Mouse (Mus musculus) midbrain, embryonic 14.5 days (tissue): ENCODE measurements at regions not wholly inside any gene's neighbourhood (a gene's known extent, or its start where the extent isn't known, plus 50 kb on each side); places are given as distances from the start of the nearest gene placed in this dataset.

Experiments
- ATAC-seq: fragments of 200-750 bp; cut with Nextera tagmentation; 2 replicates; pipeline ENCODE4 v1.8.0; 2017; ENCODE audit warnings: moderate number of reproducible peaks, moderate library complexity; ENCODE audit not compliant: low FRiP score, low TSS enrichment
- DNase-seq: peaks from one replicate; pipeline ENCODE4 v3.0.0-alpha.2; 2015
- H3K27ac ChIP-seq: fragments of 300-500 bp; sonication (generic); replicated peaks from 2 replicates; pipeline ENCODE4 v1.5.1; 2014; ENCODE audit warnings: mild to moderate bottlenecking, low read depth, low read length, moderate library complexity
- H3K27me3 ChIP-seq: fragments of 300-500 bp; sonication (generic); 2 replicates; pipeline ENCODE4 v1.6.1; 2014; ENCODE audit warnings: low read length, control low read depth, mixed read lengths; ENCODE audit not compliant: control insufficient read depth, insufficient read depth
- H3K36me3 ChIP-seq: fragments of 300-500 bp; sonication (generic); 2 replicates; pipeline ENCODE4 v1.6.1; 2014; ENCODE audit warnings: low read length, control low read depth; ENCODE audit not compliant: control insufficient read depth, insufficient read depth
- H3K4me1 ChIP-seq: fragments of 300-500 bp; sonication (generic); 2 replicates; pipeline ENCODE4 v1.6.1; 2014; ENCODE audit warnings: mild to moderate bottlenecking, antibody characterized with exemption, low read length, control low read depth; ENCODE audit not compliant: control insufficient read depth, insufficient read depth
- H3K4me2 ChIP-seq: fragments of 300-500 bp; sonication (generic); 2 replicates; pipeline ENCODE4 v1.6.1; 2014; ENCODE audit warnings: mild to moderate bottlenecking, low read length, moderate library complexity
- H3K4me3 ChIP-seq: fragments of 300-500 bp; sonication (generic); replicated peaks from 2 replicates; pipeline ENCODE4 v1.5.1; 2014; ENCODE audit warnings: low read depth, low read length
- H3K9ac ChIP-seq: fragments of 300-500 bp; sonication (generic); replicated peaks from 2 replicates; pipeline ENCODE4 v1.6.1; 2014; ENCODE audit warnings: mild to moderate bottlenecking, low read length, moderate library complexity
- H3K9me3 ChIP-seq: fragments of 300-500 bp; sonication (generic); 2 replicates; pipeline ENCODE4 v1.6.1; 2016; ENCODE audit warnings: low read length, control low read depth, mixed read lengths; ENCODE audit not compliant: control insufficient read depth
- WGBS: fragments of 180-500 bp; shearing (Covaris S2); extraction: QIAGEN DNeasy Blood & Tissue Kit; methylation state at CpG from one replicate; pipeline ENCODE4 v1.1.7; 2014; 5-methylcytosine and 5-hydroxymethylcytosine counted together

- Histone ChIP-seq H3K4me1 (no peaks in the 10 kb centered on the region), H3K4me3 (no peak overlapping the region), H3K27me3 (no peaks in the 10 kb centered on the region), H3K4me2 (no peak overlapping the region), H3K27ac (no peak overlapping the region), H3K36me3 (no peaks in the 10 kb centered on the region), H3K9ac (no peak overlapping the region), H3K9me3 (no peaks in the 10 kb centered on the region)
- DNase-seq: no peak
- ATAC-seq: no peak
- WGBS: 76% methylated on average over 5 of the region's 5 CpGs
These were observed 211.7 kb downstream of the Rfpl4b start for GRCm38 (mm10) chr10:38609606-38610510.

GRCm38 (mm10) chr10:38586061-38586460 lies 235.5 kb downstream of the Rfpl4b start:
- H3K4me2 ChIP-seq: no peak overlapping the region
- no peak overlapping the region for H3K9ac ChIP-seq
- DNase-seq: no peak
- H3K4me1 ChIP-seq: no peaks in the 10 kb centered on the region
- H3K27ac ChIP-seq: no peak overlapping the region
- ATAC-seq: no peak
- H3K36me3 ChIP-seq: no peaks in the 10 kb centered on the region
- WGBS: 88% methylated on average over 2 of the region's 2 CpGs
- no peaks in the 10 kb centered on the region for H3K27me3 ChIP-seq
- H3K4me3 ChIP-seq: no peak overlapping the region
- H3K9me3 ChIP-seq: no peaks in the 10 kb centered on the region

- H3K4me3 ChIP-seq: no peak overlapping the region
- H3K9ac ChIP-seq: no peak overlapping the region
- H3K36me3 ChIP-seq: no peaks in the 10 kb centered on the region
- no peaks in the 10 kb centered on the region for H3K4me1 ChIP-seq
- H3K27me3 ChIP-seq: no peaks in the 10 kb centered on the region
- no peaks in the 10 kb centered on the region for H3K9me3 ChIP-seq
- H3K27ac ChIP-seq: no peak overlapping the region
- no peak for DNase-seq
- H3K4me2 ChIP-seq: no peak overlapping the region
- WGBS: 88% methylated on average over 1 of the region's 1 CpGs
- ATAC-seq: no peak
These were observed 245.9 kb downstream of the Rfpl4b start for GRCm38 (mm10) chr10:38575726-38576125.

GRCm38 (mm10) chr10:38573728-38574127 lies 247.9 kb downstream of the Rfpl4b start:
- Histone ChIP-seq H3K9me3 (no peaks in the 10 kb centered on the region), H3K4me3 (no peak overlapping the region), H3K4me1 (no peaks in the 10 kb centered on the region), H3K9ac (no peak overlapping the region), H3K27ac (no peak overlapping the region), H3K4me2 (no peak overlapping the region), H3K36me3 (no peaks in the 10 kb centered on the region), H3K27me3 (no peaks in the 10 kb centered on the region)
- DNase-seq (no peak), ATAC-seq (no peak)
- 95% methylated on average over 1 of the region's 1 CpGs for WGBS

GRCm38 (mm10) chr10:38573146-38573545 lies 248.4 kb downstream of the Rfpl4b start:
- Histone ChIP-seq H3K27ac (no peak overlapping the region), H3K4me3 (no peak overlapping the region), H3K4me1 (no peaks in the 10 kb centered on the region), H3K27me3 (no peaks in the 10 kb centered on the region), H3K9me3 (no peaks in the 10 kb centered on the region), H3K9ac (no peak overlapping the region), H3K4me2 (no peak overlapping the region), H3K36me3 (no peaks in the 10 kb centered on the region)
- ATAC-seq (no peak), DNase-seq (peak; percentile 35)
- WGBS: 71% methylated on average over 2 of the region's 2 CpGs

- Histone ChIP-seq H3K4me3 (no peak overlapping the region), H3K27me3 (no peaks in the 10 kb centered on the region), H3K27ac (no peak overlapping the region), H3K36me3 (no peaks in the 10 kb centered on the region), H3K9me3 (no peaks in the 10 kb centered on the region), H3K4me2 (no peak overlapping the region), H3K9ac (no peak overlapping the region), H3K4me1 (no peaks in the 10 kb centered on the region)
- no peak for DNase-seq
- WGBS: 90% methylated on average over 1 of the region's 1 CpGs
- no peak for ATAC-seq
These were observed 254.3 kb downstream of the Rfpl4b start for GRCm38 (mm10) chr10:38567270-38567669.

GRCm38 (mm10) chr10:38566361-38566760 lies 255.2 kb downstream of the Rfpl4b start:
- Histone ChIP-seq H3K4me3 (no peak overlapping the region), H3K9me3 (no peaks in the 10 kb centered on the region), H3K9ac (no peak overlapping the region), H3K4me1 (no peaks in the 10 kb centered on the region), H3K27ac (no peak overlapping the region), H3K36me3 (no peaks in the 10 kb centered on the region), H3K4me2 (no peak overlapping the region), H3K27me3 (no peaks in the 10 kb centered on the region)
- ATAC-seq (no peak), DNase-seq (no peak)
- 70% methylated on average over 1 of the region's 1 CpGs for WGBS

GRCm38 (mm10) chr10:38555040-38555439 lies 266.5 kb downstream of the Rfpl4b start:
- Histone ChIP-seq H3K9me3 (no peaks in the 10 kb centered on the region), H3K4me1 (peaks cover 10% of the 10 kb centered on the region), H3K27me3 (no peaks in the 10 kb centered on the region), H3K27ac (peak overlapping the region; percentile 71), H3K36me3 (no peaks in the 10 kb centered on the region), H3K4me3 (no peak overlapping the region), H3K9ac (no peak overlapping the region), H3K4me2 (peak overlapping the region; percentile 31)
- peak; percentile 92 for DNase-seq
- ATAC-seq: peak; percentile 77
- 1% methylated on average over 5 of the region's 5 CpGs for WGBS
